Mouse (Mus musculus): Measurements from ENCODE around the gene Pde1b. TPM values are rescaled to one million over a fixed set of nuclear protein-coding genes. Genes with fewer than 3 reads are reported as not detected.

Gene Pde1b
- polyA plus RNA-seq, 1 experiment = 3.4 TPM

DNA sequence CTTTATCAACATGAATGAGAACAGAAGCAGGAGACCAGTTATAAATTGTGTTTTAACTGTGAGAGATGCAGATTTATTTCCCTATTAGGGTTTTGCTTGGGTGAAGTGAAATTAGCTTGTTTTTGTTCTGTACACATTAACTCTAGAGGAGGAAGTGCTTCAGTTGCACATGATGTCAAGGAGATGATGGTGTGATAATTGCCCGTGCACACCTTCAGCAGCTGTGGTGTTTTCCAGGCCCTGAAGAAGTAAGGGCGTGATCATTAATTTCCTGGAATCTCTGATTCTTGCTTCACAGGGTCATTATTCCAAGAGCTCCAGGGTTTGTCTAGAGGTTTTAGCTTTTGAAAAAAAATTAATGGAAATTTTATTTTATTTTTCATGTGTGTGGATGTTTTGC, 22.7 kb upstream of the Pde1b start:
- no peak for TF ChIP-seq POLR2A (IDR thresholded peaks at IDR 0.05; ENCODE audit: low read depth, low read length)
- no peak for TF ChIP-seq CTCF (IDR thresholded peaks at IDR 0.05; ENCODE audit: borderline replicate concordance, insufficient read depth, low read length)
- Histone ChIP-seq H3K27ac (ENCODE audit: insufficient read depth, low read length) (no peak overlapping the region), H3K4me3 (ENCODE audit: insufficient read depth, low read length) (no peak overlapping the region), H3K4me1 (ENCODE audit: control insufficient read depth, insufficient read depth, low read length) (no peaks in the 10 kb centered on the region)

DNA sequence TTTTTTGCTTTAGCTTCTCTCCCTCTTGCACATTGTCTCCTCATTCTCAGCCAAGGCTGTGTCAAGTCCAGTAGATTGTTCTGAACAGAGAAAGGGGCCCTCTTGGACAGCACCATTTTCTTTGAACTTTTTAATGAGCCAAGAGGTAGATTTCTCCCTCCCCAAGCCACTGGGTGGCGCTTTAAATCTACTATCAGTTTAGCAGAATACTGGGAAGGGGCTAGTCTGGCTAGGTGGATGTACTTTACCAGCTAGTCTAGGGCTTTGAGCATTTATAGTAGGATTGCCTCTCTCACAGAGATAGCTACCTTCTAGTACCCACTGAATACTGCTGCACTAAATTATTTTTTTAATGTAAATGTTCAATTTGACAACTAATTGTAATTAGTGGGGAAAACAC, 20.3 kb upstream of the Pde1b start:
- H3K27ac ChIP-seq (ENCODE audit: insufficient read depth, low read length) = no peak overlapping the region
- TF ChIP-seq CTCF (IDR thresholded peaks at IDR 0.05; ENCODE audit: borderline replicate concordance, insufficient read depth, low read length) (no peak), POLR2A (IDR thresholded peaks at IDR 0.05; ENCODE audit: low read depth, low read length) (no peak)
- no peaks in the 10 kb centered on the region for H3K4me1 ChIP-seq (ENCODE audit: control insufficient read depth, insufficient read depth, low read length)
- no peak overlapping the region for H3K4me3 ChIP-seq (ENCODE audit: insufficient read depth, low read length)

DNA sequence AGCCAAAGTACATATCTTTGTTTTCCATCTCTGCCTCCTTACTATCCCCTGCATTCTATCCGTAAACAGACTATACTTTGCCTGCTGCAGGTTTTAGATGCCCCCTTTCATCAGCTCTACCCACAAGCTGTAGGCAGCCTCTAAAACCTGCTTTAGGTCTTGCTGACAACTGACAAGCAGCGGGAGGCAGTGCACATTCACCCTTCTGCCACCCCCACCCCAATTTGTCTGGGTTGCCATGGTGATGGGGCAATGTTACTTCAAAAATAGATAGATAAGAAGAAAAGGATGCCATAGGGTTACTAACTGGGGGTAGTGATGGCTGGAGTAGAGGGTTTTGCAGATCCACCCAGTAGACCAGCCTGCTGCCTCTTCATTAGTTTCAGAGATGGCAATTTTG, 18.3 kb upstream of the Pde1b start:
- Histone ChIP-seq H3K4me1 (ENCODE audit: control insufficient read depth, insufficient read depth, low read length) (no peaks in the 10 kb centered on the region), H3K27ac (ENCODE audit: insufficient read depth, low read length) (no peak overlapping the region), H3K4me3 (ENCODE audit: insufficient read depth, low read length) (no peak overlapping the region)
- TF ChIP-seq POLR2A (IDR thresholded peaks at IDR 0.05; ENCODE audit: low read depth, low read length) (no peak), CTCF (IDR thresholded peaks at IDR 0.05; ENCODE audit: borderline replicate concordance, insufficient read depth, low read length) (no peak)

DNA sequence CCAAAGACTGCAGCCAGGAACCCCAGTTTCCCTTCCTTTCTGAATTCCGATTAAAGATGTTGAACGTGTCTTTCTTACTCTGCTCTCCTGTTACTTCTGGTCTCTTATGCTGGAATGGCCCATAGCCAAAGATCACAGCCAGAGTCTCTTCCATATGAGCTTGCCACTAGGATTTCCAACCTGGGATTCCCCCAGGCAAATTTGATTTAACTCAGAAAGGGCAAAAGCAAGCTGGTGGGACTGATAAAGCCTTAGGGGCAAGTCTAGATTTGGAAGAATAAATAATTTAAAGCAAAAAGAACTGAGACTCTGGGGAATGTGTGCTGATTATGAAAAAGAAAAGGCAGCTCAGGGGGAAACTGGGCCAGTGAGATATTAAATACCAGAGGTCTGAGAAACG, 17.7 kb upstream of the Pde1b start:
- H3K4me3 ChIP-seq (ENCODE audit: insufficient read depth, low read length) = no peak overlapping the region
- no peaks in the 10 kb centered on the region for H3K4me1 ChIP-seq (ENCODE audit: control insufficient read depth, insufficient read depth, low read length)
- H3K27ac ChIP-seq (ENCODE audit: insufficient read depth, low read length) = no peak overlapping the region
- TF ChIP-seq CTCF (IDR thresholded peaks at IDR 0.05; ENCODE audit: borderline replicate concordance, insufficient read depth, low read length) = no peak

DNA sequence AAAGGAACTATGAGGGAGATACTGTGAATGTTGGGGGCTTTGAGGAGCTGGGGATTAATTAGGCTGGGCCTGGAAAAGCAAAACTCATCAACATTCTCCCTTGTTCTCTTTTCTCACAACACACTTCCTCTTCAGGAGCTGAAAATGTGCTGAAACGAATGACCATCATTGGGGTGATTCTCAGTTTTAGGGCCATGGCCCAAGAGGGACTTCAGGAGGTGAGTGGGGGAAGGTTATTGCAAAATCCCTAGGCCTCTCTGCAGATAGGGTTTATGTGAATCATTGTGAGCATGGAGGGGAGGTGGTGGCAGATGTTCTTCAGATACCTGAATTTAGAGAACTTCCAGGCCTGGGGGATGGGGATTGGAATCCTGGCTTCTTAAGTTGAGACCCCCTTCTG, 16.2 kb upstream of the Pde1b start:
- no peaks in the 10 kb centered on the region for H3K4me1 ChIP-seq (ENCODE audit: control insufficient read depth, insufficient read depth, low read length)
- H3K4me3 ChIP-seq (ENCODE audit: insufficient read depth, low read length) = no peak overlapping the region
- TF ChIP-seq CTCF (IDR thresholded peaks at IDR 0.05; ENCODE audit: borderline replicate concordance, insufficient read depth, low read length) (no peak), POLR2A (IDR thresholded peaks at IDR 0.05; ENCODE audit: low read depth, low read length) (no peak)
- H3K27ac ChIP-seq (ENCODE audit: insufficient read depth, low read length) = no peak overlapping the region

DNA sequence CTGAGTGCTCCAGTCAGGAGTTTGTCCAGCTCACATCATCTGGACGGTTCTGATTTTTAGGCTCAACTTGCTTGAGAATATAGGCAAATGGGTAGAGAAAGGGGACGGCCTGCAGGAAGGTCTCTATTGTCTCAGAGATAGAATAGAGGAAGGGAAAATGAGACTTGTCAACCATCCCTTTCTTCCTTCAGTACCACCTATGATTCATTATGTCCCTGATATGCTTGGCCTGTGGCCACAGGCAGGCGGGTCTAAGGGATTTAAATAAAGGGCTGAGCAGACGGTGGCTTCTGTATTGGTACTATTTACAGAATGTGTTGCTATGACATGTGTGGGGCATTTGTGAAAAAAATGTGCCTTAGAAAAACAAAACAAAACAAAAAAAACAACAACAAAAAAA, 14.5 kb upstream of the Pde1b start:
- no peaks in the 10 kb centered on the region for H3K4me1 ChIP-seq (ENCODE audit: control insufficient read depth, insufficient read depth, low read length)
- H3K27ac ChIP-seq (ENCODE audit: insufficient read depth, low read length) = no peak overlapping the region
- TF ChIP-seq POLR2A (IDR thresholded peaks at IDR 0.05; ENCODE audit: low read depth, low read length) (no peak), CTCF (IDR thresholded peaks at IDR 0.05; ENCODE audit: borderline replicate concordance, insufficient read depth, low read length) (no peak)
- H3K4me3 ChIP-seq (ENCODE audit: insufficient read depth, low read length) = no peak overlapping the region

DNA sequence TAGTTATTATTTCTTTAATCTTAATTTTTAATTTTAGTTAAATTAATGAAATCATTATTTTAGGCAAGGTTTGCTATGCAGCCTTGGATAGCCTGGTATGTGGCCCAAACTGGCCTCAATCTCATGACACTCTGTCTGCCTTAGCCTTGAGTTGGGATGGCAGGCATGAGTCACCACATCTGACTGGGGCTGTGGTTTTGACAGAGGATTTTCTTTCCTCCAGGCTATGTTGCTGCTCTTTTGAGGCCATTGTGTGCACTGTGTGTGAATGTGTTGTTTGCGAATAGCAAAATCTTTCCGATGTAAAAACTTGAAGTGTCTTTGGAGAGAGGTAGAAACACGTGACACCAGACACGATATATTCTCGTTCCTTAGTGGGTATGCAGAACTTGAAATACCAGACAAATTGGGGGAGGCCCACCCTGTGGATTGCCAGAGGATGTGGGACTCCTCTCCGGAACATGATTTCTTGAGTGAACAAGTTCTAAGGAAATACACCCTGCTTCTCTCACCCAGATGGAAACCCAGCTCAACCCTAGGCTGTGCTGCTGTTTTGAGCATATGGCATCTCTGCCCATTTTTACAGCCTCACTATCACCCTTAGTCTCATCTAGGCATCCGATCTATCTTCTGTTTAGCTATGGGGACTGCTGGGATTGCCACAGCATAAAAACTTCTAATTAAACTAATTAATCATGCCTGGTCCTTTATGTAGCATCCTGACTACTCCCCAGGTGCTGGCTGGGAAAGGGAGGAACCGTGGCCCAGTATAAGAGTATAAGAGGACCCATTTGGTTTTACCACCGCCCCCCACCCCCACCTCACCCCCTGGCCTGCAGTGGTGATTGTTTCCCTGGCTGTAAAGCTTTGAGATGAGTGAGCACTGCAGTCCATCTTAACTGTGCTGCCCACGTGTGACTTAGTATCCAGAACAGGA, 6.4 kb upstream of the Pde1b start:
- Histone ChIP-seq H3K27ac (ENCODE audit: insufficient read depth, low read length) (peak overlapping the region; percentile 56), H3K4me1 (ENCODE audit: control insufficient read depth, insufficient read depth, low read length) (peaks cover 8% of the 10 kb centered on the region), H3K4me3 (ENCODE audit: insufficient read depth, low read length) (no peak overlapping the region)
- TF ChIP-seq POLR2A (IDR thresholded peaks at IDR 0.05; ENCODE audit: low read depth, low read length) = no peak
- no peak for TF ChIP-seq CTCF (IDR thresholded peaks at IDR 0.05; ENCODE audit: borderline replicate concordance, insufficient read depth, low read length)

DNA sequence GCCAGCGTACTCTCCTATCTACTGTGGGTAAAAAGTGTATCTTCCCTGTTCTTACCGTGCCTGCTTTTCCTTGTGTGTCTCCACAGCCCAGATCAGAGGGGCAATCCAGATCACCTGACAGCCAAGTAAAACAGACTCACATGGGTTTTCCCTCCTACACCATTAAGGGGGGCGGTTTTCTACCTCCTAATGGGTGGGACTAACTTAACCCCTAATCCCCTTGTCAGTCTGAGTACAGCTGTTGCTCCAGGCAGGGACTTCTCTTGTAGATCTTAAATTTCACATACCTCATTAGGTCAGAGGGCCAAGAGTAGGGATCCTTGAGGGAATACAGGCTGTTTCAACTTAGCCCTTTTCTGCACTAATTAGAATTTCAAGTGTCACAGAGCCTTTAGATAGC, 4.7 kb upstream of the Pde1b start:
- H3K27ac ChIP-seq (ENCODE audit: insufficient read depth, low read length) = no peak overlapping the region
- no peak overlapping the region for H3K4me3 ChIP-seq (ENCODE audit: insufficient read depth, low read length)
- H3K4me1 ChIP-seq (ENCODE audit: control insufficient read depth, insufficient read depth, low read length) = peaks cover 8% of the 10 kb centered on the region
- TF ChIP-seq CTCF (IDR thresholded peaks at IDR 0.05; ENCODE audit: borderline replicate concordance, insufficient read depth, low read length) (no peak), POLR2A (IDR thresholded peaks at IDR 0.05; ENCODE audit: low read depth, low read length) (no peak)

DNA sequence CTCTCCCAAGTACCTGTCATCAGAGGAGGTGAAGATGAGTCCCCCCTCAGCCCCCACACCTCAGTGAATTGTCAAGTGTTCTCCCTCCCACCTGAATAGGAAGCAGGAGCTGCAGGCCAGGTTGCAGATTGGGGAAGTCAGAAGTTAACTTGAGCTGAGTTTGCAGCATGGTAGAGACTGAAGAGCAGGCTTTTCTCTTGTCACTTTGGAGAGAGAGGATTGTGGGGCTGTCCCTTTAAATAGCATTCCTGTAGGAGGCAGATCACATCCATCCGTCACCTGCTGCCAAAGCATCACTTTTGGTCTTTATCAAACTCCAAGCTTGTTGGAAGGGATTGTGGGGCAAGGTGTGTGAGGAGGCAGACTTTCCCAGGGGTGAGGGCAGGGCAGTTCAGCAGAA, 2.1 kb upstream of the Pde1b start:
- H3K27ac ChIP-seq (ENCODE audit: insufficient read depth, low read length) = no peak overlapping the region

DNA sequence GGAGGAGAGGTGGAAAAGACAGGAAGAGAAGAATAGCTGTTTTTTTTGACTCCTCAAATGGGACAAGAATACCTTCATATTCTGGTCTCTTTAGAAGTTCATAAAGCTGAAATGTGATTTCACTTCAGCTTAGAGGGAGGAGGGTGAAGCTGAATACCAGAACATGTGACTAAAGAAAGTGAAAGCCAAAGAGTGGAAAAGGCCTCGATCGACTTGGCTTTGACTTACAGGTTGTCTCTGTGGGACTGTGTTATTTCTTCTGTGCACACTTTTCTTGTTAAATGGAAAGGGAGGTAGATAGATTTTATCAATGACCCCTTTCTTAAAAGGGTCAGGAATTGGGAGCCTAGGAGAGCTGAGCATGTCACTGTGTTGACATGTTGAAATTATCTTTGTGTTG, 1.6 kb upstream of the Pde1b start:
- Histone ChIP-seq H3K4me3 (ENCODE audit: insufficient read depth, low read length) (no peak overlapping the region), H3K27ac (ENCODE audit: insufficient read depth, low read length) (no peak overlapping the region), H3K4me1 (ENCODE audit: control insufficient read depth, insufficient read depth, low read length) (peaks cover 8% of the 10 kb centered on the region)
- TF ChIP-seq POLR2A (IDR thresholded peaks at IDR 0.05; ENCODE audit: low read depth, low read length) (no peak), CTCF (IDR thresholded peaks at IDR 0.05; ENCODE audit: borderline replicate concordance, insufficient read depth, low read length) (no peak)

More for the DNA sequence above, 2.1 kb upstream of the Pde1b start:
- no peak overlapping the region for H3K4me3 ChIP-seq (ENCODE audit: insufficient read depth, low read length)
- peaks cover 8% of the 10 kb centered on the region for H3K4me1 ChIP-seq (ENCODE audit: control insufficient read depth, insufficient read depth, low read length)
- no peak for TF ChIP-seq POLR2A (IDR thresholded peaks at IDR 0.05; ENCODE audit: low read depth, low read length)
